Mouse (Mus musculus): Measurements from ENCODE around the gene Zfp770. TPM values are rescaled to one million over a fixed set of nuclear protein-coding genes. Genes with fewer than 3 reads are reported as not detected.

Zfp770 gene
- polyA plus RNA-seq (2014; fragmentation: Illumina TruSeq; extraction: RNeasy Lipid Tissue Mini Kit (QIAGEN cat#74804)) = 48.7 TPM

DNA sequence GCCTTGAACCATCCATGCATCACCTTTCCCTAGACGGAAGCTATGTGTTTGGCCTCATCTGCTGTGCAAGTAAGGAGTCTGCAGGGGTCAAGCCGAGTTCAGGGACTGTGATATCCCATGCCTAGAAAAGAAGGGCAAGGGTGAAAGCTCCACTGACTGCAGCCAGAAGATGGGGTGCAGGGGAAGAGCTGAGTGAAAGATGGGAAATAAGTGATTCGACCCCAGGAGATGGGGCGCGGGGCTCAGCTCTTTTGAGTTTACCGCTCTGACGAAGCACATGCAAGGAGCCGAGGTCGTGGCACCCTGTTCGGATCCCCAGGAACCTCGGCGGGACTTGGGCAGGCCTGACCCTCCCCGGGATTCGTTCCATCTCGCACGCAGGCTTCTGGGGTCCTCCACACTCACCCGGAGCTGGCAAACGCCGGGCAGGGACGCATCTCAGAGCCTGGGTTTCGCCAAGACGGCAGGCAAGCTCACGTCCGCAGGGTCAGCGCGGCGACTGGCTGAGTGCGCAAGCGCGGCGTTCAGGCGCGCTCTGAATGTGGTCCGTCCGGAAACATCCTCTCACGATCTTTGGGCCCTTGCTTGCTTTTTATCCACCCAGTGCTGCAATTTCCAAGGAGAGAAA lies at the start of gene Zfp770:
Gene Zfp770 (minus strand): TSS at position 538 of the 628 bp plus-strand sequence.

DNA sequence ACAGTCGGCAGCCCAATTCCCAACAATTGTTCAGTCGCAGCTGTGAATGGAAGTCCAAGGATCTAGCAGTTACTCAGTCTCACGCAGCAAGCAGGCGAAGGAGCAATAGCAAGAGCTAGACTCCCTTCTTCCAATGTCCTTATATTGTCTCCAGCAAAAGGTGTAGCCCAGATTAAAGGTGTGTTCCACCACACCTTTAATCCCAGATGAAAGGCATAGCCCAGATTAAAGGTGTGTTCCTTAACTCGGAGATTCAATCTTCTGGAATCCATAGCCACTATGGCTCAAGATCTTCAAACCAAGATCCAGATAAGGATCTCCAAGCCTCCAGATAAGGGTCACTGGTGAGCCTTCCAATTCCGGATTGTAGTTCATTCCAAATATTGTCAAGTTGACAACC lies 14.3 kb downstream of the Zfp770 start, which contains the start of gene Aqr:
Gene Aqr (minus strand): TSS at position 101 of the 400 bp plus-strand sequence.

Other genes starting within 250 kb of the Zfp770 start
- gene Gjd2, start 187.8 kb downstream of the Zfp770 start, polyA plus RNA-seq (2014; fragmentation: Illumina TruSeq; extraction: RNeasy Lipid Tissue Mini Kit (QIAGEN cat#74804)) = not detected
- 0.31 TPM for gene Actc1, start 147.9 kb downstream of the Zfp770 start, polyA plus RNA-seq (2014; fragmentation: Illumina TruSeq; extraction: RNeasy Lipid Tissue Mini Kit (QIAGEN cat#74804))
- gene Aqr, start 14.4 kb downstream of the Zfp770 start, polyA plus RNA-seq (2014; fragmentation: Illumina TruSeq; extraction: RNeasy Lipid Tissue Mini Kit (QIAGEN cat#74804)) = 67.4 TPM

Measured in ovary, adult 10 weeks (tissue).